Mouse (Mus musculus) gastrocnemius, postnatal 4 days (tissue): ENCODE measurements at regions not wholly inside any gene's neighbourhood (a gene's known extent, or its start where the extent isn't known, plus 50 kb on each side); places are given as distances from the start of the nearest gene placed in this dataset.

Experiments
- DNase-seq, 2 experiments: peaks; one replicate each; pipeline ENCODE4 v3.0.0; 2021 to 2022; ENCODE audit warnings: low spot score in 2 of 2, mixed read lengths in 2 of 2

DNA sequence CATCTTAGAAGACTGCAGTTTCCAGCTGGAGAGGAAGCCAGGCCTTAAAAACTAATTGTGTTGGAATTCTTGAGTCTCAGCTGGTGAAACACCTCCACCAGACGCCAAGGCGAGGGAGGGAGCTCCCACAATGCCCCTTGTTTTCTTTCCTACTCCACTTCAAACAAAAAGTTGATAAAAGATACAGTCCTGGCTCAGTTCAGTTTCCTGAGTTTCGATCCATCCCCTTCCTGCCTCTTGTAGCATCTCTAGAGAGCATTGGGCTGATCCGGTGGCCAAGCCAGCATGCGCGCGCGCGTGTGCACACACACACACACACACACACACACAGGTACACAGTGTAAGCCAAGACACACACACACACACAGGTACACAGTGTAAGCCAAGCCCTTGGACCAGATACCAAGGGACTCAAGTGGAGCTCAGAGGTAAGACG is 242.7 kb upstream of the Hs6st1 start:
- DNase-seq = no peak

DNA sequence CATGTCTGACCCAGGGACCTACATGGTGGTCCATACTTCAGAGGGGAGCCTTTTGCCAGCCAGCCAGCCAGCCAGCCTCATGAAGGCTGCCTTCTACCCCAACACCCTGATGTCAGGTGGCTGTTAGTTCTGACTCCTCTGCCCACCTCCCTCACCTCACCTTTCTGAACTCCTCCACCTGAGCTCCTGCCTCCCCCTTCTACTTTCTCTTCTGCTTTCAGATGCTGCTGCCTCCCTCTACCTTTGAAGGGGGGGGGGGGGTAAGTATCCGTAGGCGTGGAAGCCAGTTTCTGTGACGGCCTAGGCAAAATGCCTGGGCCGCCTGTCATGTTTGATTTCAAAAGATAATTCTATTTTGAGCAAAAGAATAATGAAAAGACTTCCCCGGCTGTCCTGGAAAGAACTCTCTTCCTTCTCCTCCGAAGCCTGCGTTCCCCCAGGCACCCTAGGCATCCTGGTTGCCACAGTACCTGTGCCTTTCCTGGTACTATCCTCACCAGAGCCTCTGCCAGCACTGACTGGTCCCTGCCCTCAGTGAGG is 241.6 kb upstream of the Hs6st1 start:
- DNase-seq = no peak

DNA sequence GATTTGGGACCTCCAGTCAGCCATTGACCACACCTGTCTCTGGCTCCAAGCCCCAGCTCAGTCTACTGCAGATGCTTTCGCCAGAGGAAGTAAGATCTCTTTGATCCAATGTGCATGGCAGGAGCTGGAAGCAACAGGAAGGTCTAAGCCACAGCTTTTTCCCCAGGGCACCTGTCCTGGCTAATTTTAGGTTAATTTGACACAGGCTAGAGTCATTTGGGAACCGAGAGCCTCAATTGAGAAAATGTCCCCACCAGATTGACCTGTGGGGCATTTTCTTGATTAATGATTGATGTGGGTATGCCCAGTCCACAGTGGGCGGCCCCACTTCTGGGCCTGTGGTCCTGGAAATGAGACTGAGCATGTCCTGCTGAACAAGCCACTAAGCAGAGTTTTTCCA is 240.7 kb upstream of the Hs6st1 start:
- no peak for DNase-seq

DNA sequence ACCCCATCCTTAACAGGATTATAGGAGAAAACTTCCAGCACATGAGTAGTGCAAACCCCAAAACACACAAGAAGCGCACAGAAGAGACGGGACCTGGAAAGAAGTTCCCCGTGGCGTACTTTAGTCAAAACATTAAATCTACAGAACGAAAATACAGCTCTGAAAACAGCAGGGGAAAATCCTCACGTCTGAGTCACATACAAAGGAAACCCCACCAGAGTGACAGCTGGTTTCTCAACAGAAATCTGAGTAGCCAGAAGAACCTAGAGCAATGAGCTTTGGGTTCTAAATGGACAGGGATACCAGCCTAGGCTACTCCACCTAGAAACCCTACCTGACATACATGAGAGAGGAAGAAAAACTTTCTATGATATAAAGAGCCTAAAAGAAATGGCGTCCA is 234.0 kb upstream of the Hs6st1 start:
- no peak for DNase-seq

DNA sequence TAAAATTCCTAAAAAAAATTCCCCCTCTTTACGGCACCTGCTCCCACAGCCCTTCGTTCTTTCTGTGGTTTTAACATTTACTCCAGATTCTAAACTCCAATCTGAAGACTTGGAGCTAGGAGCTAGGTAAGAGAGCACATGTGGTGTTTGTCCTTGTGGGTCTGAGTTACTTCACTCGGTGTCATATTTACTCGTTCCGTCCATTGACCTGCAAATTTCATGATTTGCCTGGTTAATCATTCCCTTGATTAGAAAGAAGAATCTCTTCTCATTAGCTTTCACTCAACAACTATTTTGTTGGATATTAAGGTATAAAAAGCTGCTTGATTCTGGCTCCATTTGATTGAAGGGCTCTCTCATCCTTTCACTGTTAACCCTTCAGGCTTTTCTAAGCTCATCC is 231.6 kb upstream of the Hs6st1 start:
- DNase-seq = no peak

DNA sequence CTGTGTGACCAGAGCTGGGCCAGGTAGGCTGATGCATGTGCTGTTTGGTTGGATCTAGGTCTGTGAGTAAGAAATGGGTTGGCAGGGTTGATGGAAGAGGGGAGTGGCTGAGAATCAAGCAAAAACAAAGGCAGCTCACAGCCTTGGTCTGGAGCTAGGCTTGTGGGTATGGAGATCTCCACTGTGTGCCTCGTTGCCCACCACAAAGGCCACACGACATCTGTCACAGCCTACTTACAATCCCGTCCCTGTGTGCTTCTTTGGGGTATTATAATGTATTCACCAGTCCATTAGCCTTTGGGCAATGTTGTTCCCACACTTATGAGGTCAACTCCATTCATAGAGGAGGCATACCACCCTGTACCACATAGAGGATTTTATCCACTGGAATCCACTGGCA is 229.6 kb upstream of the Hs6st1 start:
- DNase-seq = no peak

DNA sequence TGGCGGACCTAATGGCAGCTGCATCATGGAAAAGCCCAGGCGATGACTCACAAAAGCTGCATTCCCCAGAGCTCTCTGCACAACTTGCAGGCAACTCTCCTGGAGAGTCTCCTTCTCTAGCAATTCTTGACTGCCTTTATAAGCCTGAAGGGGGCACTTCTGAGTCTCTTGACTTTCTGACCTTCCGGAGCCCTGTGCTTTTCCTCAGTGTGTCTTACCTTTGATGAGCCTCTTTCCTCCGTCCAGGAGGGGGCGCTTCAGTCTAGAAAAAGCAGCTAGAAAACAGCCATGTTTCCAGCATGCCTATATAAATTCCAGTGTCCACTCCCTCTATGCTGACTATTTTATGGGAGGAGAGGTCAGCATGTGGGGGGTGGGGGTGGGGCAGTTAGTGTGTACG is 228.8 kb upstream of the Hs6st1 start:
- DNase-seq = peak in 1 of 2 experiments; percentile 39

DNA sequence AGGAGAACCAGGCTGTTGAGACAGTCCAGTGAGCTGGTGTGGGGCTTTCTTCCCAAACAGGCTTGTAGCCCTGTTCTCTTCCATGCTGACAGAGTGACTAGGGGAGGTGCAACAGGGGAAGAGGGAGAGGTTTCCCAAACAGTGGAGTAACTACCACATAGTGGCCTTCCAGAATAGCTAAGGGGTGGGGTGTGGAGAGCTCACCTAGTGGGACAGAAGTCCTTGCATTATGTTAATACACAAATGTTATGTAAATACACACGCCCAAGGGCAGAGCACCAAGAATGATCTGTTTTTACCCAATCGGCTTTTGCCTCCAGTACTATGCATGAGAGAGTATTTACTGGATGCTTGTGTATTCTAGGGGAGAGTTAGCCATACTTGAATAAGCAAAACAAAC is 226.6 kb upstream of the Hs6st1 start:
- DNase-seq = no peak

DNA sequence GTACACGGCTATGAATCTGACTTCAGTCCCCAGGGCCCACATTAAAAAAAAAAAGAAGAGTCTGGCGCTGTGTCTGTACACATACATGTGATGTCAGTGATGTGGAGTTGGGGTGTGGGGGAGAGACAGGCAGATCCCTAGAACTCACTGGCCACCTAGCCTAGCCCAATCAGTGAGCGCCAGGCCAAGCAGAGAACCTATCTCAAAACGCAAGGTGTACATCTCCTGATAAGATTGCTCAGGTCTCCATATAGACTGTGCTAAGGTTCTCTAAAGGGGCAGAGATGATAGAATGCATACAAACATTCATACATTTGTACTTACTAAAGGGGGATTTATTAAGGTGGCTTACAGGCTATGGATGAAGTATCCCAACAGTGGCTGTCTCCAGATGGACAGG is 225.5 kb upstream of the Hs6st1 start:
- no peak for DNase-seq

DNA sequence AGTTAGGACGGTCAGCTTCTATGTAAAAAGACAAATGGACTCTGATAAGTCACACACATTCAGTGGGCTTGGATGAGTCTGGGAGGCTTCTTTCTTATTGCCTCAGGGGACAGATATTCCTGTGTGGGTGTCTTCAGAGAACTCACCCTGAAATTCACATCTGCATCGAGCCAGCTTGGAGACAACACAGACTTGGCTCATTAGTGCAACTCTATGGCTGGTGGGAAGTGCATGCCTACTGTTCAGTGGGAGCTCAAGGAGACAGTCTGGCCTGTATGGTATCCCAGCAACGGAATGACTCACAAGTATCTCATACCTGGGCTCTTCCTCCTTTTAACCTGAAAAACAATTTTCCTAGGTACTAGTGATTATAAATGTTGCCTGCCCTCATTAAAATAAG is 224.6 kb upstream of the Hs6st1 start:
- no peak for DNase-seq

DNA sequence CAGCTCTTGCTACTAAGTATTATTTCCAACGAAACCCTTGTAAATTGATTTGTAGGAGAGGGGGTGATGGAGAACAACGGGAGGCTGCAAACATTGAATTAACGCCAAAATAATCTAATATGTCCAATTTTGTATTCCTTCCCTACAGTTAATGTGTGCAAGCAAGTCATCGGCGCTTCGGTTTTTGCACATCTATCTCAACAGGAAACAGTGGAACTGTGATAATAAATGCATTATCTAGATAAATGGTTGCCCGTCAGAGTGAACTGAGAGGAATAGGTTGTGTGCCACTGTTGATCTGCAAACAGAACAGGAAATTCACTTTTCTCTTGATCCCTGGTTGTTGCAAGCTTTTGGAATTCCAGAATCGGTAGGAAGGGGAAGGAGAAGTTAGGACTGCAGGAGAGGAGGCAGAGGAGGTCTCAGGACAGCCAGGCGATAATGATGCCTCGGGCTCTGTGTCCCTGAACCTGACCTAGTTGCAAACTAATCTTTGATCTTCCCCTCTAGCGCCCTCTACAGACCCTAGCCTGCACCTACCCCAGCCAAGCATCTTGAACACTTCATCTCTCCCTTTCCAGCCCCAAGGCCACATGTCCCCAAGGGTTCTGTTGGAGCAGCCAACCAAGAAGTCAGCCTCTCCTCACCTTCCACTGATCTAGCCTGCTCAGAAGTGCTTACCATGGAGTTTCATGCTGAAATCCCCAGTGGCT is 221.8 kb upstream of the Hs6st1 start:
- no peak for DNase-seq

DNA sequence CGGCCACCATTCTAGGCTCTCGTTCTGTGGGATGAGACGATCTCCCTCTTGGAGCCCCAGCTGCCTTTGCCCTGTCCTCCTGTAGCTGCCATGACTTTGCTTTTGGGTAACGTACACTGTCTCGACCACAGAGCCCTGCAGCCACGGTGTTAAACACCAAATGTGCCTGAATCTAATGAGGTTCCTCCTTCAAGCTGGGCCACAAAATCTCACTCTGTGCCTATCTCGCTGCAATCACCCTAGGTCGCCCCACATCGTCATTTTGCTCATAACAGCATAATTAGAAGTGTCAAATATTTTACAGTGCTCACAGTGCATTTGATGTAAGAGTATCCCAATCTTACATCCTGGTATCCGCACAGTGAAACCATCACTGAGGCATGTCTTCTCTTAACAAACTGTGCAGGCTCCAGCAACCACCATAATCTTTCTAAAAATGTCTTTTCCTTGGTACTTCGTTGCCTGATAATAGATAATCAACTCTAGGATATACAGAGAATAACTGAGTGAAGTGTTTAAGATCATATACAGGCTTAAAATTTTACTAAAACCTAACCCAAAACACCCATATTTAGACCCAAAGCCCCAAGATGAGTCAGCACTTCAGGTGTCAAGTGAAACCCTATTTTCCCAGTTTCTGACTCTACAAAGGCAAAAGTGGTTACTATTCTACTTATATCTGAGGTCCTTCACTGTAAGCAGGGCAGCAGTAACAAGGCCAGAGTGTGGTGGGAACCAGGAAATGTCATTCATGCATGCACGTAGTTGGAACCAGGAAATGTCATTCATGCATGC is 219.8 kb upstream of the Hs6st1 start:
- no peak for DNase-seq

DNA sequence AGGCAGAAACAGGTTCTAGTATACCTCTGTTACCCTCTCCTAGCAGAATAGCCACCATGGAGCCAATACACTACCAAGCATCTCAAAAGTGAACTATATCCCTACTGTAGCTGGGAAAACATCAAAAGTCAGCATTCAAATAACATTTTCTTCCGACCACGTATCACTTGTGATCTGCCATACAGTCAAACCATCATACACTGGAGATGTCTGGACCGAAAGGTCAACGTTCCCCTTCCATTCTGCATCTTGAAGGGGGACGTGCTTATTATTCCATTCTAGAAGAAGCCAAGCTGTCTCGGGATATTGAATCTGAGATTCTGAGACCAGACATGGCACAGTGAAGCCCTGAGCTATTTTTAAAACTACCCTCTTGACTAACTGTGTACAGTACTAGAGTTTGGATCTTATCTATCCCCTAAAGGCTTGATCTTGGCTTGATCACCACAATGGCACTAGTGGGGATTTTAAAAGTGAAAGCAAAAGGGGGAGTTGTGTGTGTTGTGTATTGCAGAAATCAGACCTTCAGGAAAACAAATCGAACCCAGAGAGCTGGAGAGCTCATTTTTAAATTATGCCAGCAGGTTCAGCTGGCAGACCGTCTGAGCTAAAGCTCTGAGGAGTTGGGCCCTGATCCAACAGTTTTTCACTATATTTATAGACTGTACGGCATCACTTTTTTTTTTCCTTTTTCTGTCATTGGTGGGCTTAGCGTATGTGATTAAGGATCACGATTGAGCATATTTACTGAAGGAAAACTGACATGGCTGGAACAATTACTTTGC is 218.6 kb upstream of the Hs6st1 start:
- no peak for DNase-seq

DNA sequence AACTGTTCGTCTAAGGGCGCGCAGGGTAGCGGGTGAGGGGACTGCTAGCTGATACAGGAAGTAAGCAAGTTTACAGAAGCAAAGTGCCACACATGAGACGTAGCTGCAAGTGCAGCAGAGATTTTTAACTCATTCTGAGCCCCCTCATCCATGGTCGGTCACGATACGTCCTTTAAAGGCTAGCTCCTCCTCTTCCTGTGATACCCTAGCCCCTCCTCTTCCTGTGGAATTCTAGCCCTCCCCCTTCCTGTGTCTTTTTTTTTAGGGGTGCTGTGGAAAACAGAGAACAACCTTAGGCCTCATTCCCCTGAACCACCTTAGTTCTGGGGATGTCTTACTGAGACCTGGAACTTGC is 218.0 kb upstream of the Hs6st1 start:
- no peak for DNase-seq

DNA sequence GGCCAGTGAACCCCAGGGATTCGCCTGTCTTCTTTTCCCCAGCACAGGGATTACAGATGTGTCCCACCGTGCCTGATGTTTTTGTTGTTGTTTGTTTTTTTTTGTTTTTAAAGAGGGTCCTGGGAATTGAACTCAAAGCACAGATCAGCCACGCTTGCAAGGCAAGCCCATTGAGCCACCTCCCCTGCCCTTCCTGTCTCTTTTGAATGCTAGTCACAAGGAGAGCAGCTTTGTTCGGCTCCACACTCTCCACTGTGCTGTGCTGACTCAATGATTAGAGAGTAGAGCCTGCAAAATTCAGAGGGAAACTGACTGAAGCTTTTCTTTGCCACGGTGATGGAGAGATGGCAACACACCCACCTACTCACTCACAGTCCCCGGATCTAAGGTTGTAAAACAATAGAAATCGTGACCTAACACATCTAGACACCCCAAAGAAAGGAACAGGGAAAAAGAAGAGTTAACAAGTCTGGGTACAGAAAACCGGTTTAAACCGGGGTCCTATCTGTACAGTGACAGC is 217.6 kb upstream of the Hs6st1 start:
- no peak for DNase-seq

DNA sequence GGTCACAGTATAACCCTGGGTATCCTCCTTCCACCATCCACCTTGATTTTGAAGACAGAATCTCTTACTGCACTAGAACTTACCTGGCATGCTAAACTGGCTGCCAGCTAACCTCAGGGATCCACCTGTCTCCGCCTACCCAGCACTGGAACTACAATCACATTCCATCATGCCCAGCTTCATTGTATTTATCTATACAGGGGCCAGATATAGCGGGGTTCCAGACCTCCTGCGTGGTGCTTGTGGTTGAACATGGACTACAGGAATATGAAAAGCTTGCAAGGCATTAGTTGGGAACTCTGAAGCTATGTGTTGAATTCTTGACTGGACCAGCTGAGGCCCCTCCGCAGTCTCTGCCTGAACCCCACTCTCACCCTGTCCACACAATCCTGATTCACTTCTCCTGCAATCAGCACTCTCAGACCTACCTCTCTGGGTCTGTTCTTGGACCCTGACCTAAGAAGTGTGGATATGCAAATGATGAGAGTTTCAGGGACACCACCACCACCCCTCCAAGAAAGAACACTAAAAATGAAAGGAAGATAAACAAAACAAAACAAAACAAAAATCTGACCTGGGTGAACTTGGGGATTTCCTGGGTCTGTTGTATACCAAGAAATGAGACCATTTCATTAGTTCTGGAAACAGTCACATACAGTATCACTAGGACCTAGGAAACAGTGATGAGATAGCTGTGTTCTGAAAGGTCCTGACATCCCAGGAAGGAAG is 216.4 kb upstream of the Hs6st1 start:
- DNase-seq = no peak

DNA sequence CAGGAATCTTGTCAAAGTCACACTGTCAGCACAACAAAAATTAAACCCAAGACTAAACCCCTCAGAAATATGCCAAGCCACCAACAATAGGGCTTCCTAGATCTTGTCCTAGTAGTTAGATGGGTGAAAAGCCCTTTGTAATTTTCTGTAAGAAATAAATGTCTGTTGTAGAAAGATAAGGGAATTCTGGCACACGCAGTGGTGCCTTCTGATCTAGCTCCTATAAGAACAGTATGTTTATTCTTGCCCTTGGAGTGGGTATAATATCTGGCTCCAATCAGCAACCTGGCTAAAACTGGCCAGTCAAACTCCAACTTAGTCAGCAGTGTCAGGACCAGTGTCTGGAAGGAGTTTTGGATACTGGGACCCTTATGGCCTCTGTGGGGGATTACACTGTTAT is 215.2 kb upstream of the Hs6st1 start:
- no peak for DNase-seq

DNA sequence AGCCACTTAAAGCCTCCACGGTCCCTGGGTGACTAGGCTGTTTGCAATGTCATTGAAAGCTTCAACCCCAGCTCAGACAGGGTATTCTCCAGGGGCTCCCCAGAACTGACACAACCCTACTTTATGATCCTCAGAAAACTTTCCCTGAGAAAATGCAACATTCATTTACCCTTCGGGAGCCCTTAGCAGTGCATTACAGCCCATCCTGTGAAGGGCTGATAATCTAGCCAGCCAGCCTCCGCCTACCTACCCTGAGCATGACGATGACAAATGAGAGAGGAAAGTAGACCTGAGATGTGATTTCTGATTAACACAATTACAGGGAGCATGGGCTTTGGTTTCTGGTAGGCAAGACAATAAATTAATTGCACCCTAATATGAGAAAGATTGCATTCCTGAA is 212.6 kb upstream of the Hs6st1 start:
- DNase-seq = no peak

DNA sequence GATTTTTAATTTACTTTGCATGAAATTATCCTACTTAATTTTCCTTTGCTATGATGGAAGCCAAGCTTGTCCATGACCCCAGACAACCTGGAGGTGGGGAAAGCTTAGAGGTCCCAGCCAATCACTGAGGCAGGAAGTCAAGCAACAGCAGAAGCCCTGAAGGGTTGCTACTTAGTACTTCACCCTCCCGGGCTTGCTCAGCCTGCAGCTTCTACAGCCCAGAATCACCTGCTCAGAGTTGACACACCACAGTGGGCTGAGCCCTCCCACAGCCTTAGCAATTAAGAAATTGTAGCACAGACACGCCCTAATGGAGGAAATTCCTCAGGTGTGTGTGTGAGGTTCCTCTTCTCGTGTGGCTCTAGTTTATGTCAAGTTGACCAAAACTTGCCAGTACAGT is 209.9 kb upstream of the Hs6st1 start:
- no peak for DNase-seq

DNA sequence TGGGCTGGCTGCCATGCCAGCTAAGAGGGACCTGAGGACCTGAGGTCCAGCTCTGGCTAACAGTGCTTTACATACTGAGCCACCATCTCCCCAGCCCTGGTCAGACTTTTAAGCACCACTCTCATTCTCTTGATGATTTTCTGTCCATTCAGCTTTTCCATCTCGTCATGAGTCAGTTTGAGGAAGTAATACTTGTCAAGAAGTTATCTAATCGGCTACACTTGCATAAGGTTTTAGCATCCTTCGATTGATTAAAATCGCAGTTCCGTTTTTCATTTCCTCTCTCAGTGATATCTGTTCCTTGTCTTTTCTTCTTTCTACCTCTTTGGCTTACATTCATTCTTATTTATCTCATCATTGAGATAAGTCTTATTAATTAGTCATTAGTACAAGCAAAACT is 207.4 kb upstream of the Hs6st1 start:
- no peak for DNase-seq

DNA sequence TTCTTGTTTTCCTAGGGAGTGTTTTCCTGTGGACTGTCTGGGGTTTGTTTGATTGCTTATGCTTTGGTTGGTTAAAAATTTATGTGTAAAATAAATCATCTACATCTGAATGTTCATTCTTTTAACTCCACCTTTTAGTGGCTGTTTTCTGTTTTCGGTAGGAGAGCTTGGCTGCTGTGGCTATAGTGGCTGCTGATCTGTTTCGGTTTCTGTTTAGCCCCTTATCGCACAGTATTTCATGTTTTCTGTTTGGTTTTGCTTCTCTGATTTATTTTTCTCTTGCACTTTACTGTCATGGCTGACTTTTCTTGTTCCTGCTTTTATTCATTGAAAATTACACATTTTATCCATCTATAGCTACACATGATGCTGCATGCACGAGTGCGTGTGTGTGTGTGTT is 206.0 kb upstream of the Hs6st1 start:
- no peak for DNase-seq
